Mouse (Mus musculus) 3T3-L1 (cell line): ENCODE results near the gene Hoxd8.

Experiments used
- DNase-seq: peaks from one replicate; pipeline ENCODE4 v3.0.0-alpha.2; 2015; ENCODE audit warnings: low read depth, low spot score

Hoxd8 gene

DNA sequence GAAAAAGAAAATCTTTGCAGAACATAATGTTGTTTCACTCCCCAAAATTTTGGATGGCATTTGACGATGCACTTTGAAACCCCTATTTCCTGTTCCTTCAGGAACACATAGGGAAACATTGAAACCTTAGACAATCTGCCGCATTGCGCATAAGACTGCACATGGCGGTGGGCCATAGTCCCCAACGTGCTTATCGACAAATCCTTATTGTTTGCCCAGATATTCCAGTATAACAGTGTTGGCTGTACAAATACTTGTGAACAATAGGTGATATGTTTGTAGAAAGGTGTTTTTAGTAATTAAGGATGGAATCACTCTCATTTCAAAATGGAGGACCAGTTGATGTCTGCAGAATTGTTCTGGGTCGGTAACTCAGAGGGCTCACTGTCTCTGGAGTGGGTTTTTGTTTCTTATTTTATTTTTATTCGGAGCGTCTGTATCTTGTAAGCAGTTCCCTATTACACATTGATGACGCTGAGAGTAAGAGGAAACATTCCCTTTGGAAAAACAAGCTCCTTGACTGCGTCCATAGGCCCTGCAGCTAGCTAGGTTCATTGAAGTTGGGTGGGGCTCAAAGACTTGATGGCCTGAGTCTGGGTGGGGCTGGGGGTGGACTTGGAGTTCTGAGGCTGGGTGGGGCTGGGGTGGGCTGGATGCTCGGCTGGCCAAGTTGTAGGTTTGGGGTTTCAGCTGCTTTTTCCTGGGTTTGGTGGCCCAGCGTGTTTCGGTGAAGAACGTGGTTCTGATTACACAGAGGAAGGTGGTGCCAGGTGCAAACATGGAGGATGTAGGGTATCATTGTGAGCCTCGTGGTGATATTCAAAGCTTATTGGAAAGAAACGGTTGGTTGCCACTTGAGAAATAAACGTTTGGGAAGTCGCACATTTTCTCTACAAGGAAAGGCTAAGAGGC is 9.1 kb downstream of the Hoxd8 start:
- no peak for DNase-seq

DNA sequence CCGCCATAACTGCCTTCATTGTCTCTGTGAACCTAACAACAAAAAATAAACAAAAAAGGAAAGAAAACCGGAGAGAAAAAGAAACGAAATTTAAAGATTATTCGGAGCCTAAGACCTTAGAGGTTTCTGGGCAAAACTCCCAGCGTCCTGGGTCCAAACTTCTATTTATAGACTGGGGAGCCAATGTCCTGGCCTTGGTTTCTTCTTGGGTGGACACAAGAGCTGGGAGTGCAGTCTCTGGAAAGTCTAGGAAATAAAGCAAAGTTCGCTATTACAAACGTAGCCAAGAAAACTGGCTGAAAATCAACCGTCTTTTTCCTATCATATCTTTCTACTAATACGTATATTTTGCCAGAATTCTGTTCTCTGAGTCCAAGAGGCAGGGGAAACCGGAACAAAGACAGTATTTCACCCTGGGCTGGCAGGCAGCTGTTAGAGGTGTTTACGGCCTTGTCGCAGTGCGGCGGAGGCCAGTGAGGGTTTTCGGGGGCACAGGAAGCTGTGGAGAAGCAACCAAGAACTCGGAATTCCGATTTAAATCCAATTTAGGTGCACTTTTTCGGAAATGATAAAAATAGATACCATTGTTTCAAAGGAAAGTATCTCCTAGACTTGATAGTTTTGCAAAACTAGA is 9.9 kb downstream of the Hoxd8 start:
- DNase-seq = no peak

DNA sequence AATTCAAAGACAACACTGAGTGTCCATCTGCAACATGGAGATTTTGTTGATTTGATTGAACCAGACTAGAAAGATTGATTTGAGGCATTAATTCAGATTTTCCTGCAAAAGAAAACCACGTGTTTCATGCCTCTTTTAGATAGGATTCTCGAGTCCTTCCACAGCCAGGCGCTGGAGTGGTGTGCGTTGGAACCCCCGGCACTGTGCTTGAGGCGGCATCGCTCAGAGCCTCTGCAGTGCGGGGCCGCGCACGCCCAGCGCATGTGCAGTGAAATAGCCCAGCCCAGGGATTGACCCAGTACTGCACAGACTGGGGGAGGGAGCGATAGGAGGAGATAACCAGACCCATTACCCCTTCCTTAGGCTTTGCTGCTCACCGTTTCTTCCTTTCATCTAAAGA is 10.5 kb downstream of the Hoxd8 start:
- DNase-seq = peak; percentile 70

DNA sequence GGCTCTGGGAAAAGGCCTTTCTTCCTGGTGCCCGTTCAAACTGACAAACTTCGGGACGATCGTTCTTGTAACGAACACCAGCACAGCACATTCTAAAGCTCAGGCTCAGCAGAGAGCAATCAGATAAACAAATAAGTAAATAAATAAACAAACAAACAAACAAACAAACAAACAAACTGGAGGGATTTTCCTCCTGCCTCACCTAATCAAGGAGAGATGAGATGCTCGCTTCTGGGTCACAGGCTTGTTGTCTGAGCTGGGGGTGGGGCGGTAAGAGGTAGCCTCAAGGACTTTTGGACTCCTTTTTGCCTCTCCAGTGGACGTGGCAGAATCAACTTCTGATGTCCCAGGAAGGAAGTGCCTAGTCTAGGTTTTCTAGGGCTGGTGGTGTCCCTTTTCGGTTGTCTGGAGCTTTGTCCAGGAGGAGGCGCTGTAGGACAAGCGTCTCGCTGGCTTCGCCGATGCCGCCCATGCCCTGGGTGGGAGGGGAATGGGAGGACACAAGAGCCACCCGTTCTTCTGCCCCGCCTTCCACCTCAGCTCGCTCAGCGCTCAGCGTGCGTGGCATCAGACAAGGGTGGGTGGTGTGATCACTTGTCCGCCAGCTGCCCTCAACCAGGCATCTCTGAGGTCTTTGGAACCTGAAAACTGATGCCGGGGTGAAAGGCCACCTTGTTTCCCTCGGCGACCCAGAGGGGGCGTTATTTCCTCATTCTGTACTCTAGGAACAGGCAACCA is 11.3 kb downstream of the Hoxd8 start:
- peak; percentile 98 for DNase-seq

DNA sequence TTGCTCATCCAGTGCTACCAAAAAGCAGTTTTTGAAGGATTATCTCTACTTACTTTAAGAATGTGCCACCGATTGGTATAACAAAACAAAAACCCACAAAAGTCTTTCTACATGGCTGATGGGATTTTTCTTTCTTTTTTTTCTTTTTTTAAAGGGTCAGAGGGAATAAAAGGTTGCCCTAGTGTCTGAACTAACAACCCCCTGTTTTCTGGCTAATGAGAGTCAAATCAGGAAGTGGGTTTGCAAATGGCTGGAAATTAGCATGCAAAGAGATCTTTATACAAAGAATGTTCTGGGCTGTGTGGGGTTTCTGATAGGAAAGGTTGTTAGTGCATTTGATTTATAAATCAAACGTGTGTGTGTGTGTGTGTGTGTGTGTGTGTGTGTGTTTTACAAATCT is 16.0 kb downstream of the Hoxd8 start:
- DNase-seq = no peak

DNA sequence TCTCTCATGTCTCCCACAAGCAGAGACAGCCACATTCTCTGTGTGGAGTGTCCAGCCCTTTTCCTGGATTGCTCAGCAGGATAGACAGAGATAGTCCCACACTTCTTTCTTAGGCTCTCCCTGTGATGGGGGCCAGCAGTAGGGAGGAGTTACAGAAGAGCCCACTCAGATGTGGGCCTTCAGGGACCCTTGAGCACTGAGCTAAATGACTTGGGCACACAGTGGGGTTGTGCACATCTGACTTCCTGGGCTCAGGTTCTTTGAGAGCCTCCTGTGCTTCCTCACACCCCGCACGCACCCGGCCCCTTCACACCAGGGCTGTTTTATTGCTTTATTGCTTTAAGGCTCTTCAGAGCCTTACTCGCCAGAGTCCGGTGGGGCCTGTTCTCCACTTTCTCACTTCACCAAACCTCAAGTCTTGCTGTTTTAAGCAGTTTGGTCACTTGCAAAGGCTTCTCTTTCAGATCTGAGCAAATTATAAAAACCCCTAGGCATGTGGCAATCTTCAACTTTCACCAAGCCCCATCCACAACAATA is 16.6 kb downstream of the Hoxd8 start:
- DNase-seq = no peak

DNA sequence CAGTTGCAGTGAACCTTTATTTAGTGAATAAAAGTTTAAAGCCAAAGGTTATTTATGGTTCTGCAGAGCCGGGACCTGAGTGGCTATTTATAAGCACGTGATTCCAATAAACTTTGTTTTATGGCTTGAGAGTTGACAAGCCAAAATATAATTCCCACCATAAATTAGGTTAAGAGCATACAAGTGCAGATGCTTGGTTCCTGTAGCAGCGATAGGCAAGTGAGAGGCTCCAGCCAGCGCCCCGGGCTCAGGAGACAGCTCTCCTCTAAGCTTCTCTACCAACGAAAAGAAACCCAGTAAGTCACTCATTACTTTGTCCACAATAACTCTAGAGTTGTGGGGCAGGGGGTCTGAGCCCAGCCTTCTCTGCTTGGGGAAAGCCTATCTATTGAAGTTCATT is 17.5 kb downstream of the Hoxd8 start:
- no peak for DNase-seq

DNA sequence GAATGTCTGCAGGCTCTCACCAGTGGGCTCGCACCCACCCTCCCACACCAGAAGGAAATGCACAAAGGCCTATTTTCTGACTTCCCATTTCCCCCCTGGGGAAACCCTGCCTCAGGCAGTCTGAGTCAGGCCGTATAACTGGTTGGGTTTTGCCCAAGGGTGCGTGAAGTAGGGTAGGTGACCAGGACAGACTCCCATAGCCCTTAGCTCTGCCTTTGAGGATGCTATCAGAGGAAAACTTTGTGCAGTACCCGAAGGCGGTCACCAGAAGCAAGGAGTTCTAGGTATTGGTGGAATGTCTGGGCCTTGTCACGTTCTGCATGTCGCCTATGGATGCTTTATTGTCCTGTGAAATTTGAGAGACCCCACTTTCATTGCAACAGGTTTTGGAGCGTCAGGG is 18.5 kb downstream of the Hoxd8 start:
- DNase-seq = no peak

DNA sequence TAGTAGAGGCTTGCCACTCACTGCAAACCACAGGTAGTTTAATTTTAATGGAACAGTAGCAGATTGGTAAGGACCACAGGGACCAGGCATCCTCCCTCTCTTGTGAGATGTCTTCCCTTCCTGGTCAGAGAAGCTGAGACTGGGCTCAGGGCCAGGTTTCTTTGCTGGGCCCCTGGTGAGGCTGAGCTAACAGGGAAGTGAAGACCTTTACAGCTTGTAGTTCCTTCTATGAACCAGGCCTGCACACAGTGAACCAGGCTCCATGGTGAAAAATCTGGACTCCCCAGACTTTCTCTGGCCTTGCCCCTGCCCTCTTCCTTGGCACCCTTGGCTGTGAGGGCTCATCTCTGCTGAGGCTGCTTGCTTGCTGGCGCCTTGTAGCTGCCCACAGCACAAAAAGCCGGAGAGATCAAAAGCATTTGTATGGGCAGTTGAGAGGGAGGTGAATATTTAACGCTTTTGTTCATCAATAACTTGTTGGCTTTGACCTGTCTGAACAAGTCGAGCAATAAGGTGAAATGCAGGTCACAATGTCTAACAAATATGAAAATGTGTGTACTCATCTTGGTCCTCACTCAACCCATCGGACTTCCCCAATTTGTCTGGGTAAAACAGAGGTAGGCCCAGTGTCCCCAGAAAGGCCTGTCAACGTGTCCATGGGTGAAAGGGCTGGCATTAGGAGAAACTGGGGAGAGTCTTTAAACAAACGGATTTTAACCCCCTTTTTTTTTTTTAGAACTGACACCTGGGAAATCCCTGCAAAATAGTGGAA is 20.0 kb downstream of the Hoxd8 start:
- no peak for DNase-seq

DNA sequence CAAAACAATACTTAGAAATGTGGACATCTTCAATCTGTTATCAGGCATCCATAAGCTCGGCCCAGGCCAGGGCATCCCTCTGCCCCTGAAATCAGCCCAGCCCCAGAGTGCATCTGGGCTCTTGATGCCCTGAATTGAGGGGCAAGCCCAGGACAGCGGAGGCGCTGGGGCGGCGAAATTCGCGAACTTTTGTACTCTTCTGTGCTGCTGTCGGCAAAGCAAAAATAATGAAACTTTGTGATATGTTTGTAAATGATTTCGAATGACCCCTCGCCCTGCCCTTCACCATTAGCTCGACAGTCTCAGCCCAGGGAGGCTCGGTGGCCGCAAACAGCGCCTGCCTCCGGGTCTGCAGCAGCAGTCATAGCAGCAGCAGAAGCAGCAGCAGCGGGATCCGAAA is 20.8 kb downstream of the Hoxd8 start:
- no peak for DNase-seq

DNA sequence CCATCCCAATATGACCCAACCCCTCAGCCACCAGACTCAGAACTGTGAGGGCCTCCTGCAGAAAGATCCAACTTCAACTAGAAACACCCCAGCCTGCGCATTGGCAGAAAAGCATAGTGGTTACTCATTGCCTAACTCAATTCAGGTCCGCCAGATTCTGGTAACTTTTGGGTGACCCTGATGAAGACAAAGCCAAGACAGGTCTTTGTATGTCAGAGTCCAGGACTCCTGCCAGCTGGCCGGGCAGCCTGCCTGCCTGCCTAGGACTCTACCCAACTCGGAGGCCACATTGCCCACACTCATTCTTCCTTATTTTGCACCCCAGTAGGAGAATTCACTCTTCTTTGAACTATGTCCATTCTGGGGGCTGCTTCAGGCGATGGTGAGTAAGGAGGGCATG is 22.1 kb downstream of the Hoxd8 start, which contains the start of gene Gm28230:
Gm28230 (plus strand) TSS at position 178 of the 400 bp plus-strand sequence.
- no peak for DNase-seq

DNA sequence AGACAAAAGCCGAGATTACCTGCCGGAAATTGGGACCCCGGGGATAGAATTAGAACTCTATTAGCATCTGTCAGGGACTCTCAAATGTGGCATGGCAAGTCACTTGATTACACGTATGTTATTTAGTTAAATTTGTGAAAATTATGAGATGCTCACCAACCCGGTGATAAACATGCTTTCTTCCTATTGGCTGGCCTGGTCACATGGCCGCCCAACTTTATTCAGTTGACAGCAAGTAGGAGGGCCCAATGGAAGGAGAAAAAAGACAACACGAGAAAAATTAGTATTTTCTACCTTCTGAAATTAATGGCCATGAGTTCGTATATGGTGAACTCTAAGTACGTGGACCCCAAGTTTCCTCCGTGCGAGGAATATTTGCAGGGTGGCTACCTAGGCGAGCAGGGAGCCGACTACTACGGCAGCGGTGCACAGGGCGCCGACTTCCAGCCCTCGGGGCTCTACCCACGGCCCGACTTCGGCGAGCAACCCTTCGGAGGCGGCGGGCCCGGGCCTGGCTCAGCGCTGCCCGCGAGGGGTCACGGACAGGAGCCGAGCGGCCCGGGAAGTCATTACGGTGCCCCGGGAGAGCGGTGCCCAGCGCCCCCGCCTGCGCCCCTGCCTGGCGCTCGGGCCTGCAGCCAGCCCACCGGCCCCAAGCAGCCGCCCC is 22.7 kb downstream of the Hoxd8 start:
- no peak for DNase-seq

DNA sequence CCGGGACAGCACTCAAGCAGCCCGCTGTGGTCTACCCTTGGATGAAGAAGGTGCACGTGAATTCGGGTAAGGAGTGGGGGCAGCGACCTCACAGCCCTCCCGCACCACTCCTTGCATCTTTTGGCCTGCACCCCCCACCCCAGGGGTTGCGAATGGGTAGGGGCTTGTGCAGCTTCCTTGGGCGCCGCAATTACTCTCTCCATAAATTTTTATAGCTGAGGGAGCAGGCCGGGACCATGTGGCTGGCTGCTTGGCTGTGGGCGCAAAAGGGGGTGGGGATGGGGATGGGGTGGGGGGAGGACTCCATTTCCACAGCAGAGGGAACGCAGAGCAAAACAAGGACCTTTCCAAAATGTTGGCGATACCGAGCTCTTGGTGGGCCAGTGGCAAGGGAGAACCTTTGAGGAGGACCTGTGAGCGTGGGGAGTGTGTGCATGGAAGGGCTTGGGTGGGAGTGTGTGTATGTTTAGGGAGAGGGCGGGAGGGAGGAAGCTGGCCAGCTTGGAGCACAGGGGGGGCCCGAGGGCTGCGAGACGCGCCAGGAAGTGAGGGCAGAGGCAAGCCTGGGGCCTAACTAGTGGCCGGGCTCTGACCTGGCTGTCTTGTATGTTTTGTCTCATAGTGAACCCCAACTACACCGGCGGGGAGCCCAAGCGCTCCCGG is 23.4 kb downstream of the Hoxd8 start:
- DNase-seq = no peak

DNA sequence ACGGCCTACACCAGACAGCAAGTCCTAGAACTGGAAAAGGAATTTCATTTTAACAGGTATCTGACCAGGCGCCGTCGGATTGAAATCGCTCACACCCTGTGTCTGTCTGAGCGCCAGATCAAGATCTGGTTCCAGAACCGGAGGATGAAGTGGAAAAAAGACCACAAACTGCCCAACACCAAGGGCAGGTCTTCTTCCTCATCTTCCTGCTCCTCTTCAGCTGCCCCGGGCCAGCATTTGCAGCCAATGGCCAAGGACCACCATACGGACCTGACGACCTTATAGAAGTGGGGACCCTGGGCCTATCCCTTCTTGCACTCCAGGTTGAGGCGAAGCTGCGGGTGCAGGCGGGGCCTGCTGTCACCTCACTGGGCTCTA is 23.9 kb downstream of the Hoxd8 start:
- DNase-seq = no peak

DNA sequence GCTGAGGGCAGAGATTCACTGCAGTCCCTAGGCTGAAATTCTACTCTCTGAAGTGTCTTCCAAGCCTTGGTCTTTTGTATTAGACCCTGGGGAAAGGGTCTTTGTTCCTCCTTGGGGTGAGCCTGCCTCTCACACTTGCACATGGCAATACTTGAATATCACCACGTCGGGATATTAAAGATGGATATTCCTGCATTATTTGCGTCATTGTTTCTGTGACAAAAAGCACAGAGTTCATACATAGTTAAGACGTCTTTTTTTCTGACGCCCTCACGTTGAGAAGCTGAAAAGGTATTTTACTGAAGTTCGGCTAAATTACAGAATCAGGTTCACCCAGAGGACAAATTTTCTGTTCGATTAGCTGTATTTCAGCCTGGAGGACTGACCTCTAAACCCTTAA is 25.9 kb downstream of the Hoxd8 start:
- DNase-seq = no peak

DNA sequence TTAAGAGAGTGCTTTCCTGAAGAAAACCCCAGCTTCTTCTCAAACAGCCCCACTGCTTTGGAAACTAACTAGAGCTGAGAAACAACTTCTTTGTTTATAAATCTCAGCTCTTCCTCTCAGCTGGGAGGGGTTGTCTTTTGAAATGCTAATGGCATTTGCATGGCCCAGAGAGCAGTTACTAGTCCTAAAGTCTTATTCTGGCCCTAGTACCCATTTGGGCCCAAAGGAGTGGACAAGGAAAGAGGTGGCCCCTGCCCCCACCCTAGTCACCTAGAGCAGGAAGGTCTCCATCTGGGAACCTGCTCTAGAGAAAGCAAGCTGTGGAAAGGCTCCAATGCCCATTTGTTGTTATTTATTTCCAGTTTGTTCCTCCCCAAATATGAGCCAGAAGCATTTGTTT is 26.6 kb downstream of the Hoxd8 start:
- no peak for DNase-seq

DNA sequence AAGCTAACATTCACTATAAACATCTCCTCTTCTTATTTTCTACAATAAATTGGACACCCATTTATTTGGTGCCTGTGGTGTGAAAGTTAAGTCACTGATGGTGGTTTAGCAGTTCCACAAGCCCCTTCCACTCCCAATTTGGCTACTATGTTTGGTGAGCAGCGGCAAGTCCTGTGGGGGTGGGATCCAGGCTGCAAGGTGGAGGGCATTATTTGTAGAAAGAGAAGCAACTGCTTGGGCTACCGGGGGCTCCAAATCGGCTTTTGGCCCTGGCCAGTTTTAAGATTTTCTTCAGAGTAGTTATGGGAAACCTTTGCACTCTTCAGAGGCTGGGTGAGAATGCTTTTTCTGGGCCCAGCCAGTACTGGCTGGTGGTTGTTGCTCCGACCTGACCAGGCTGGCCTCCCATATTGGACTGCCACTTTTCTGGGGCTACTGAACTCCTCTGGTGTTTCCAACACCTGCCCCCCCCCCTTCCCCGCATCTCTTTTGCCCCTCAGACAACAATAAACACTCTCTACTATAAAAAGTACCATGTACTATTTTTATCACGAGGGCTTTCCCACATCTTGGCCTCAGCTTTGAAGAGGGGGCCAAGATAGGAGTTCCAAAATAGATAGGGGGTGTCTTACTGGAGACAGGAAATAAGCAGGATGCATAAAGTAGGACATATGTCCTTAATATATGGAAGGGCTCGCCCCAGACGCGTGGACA is 27.5 kb downstream of the Hoxd8 start:
- no peak for DNase-seq

DNA sequence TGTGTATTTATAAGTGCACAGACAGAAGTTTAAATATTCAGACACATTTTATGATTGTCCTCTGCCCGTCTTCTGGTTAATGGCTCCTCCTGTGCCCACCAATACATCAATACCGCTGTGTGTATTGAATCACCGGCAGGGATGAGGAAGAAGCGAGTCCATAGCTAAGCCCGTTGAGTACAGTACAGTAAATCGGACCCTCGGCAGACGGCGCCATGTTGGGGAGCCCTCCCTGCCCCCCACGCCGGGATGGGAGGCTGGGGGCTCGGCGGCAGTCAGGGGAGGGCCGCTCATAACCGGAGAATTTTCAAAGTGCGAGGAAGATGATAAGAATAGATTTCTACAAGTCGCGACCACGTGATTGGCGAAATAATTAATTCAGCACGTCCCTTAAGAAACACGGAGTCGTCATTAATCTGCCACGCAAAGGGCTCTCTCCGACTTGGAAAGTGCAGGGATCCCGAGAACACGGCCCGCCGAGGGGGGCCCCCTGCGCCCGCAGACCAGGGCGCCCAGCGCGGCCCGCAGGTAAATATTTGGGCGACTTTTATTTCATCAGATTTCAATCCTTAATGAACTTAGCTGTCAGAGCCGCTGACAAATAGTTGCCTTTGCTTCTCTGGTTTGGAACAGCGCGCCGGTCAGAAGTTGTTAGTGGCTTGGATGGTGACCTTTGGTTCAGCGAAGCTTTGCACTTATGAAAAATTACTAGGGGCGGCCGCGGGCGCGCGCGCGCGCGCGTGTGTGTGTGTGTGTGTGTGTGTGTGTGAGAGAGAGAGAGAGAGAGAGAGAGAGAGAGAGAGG is 28.3 kb downstream of the Hoxd8 start:
- no peak for DNase-seq

DNA sequence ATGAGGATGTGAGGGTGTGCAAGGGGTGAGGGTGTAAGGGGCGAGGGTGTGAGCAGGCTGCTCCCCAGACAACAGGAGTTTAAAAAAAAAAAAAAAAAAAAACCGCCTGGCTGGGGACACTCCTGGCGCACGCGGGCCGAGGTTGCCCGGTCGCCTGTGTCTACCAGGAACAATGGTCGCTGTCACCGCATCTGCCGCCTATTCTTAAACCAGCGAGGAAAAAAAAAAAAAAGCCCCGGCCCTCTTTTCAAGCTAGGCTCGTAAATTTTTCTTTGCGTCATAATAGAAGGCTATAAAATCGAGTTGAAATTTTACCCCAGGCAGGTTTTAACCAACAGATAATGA is 28.9 kb downstream of the Hoxd8 start:
- DNase-seq = no peak
